Mouse (Mus musculus): ENCODE measurements around the gene Gpr3. TPM values are rescaled to one million over a fixed set of nuclear protein-coding genes. Genes with fewer than 3 reads are reported as not detected.

The Gpr3 gene
- total RNA-seq, 2 experiments from 2014 or later, result 5.1 to 5.2 TPM

DNA sequence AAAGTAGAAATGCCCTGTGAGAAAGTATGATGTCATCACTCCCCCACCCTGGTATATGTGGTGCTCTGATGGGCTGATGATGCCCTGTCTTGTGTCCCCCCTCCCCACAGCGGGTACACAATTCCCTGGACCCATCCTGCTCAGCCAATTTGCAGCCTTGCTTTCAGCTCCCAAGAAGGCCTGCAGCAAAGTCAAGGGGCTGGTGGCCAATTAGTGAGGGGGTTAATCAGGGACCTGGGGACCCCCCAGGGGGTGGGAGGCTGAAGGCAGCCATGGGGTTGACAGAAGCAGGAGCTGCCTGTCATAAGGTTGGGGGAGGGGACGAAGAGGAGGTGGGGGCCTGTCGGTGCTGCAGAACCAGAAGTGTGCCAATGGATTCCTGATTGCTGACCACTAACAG, 8.7 kb downstream of the Gpr3 start:
- no peak for DNase-seq (ENCODE audit: extremely low spot score in 1 of 2, low spot score in 2 of 2)
- intact Hi-C loops (cut with DNase I), result no loop called here

DNA sequence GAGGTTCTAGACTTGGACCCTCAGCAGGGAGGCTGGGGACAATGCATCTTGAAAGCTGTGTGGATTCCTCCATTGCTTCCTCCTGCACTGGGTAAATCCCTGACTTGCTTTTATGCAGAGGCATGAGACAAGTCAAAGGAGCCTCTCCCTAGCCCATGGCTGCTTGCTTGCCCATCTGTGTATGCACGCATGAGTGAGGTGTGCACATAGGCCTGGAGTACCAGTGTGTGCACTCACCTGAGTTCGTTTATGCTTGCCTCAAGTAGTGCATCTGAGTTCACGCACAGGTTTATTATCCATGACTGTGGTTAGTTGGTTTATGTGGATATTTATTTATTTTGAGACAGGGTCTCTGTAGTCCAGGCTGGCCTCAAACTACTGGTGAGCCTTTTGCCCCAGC, 10.1 kb downstream of the Gpr3 start:
- no peak for DNase-seq (ENCODE audit: extremely low spot score in 1 of 2, low spot score in 2 of 2)
- intact Hi-C loops (cut with DNase I), result no loop called here

DNA sequence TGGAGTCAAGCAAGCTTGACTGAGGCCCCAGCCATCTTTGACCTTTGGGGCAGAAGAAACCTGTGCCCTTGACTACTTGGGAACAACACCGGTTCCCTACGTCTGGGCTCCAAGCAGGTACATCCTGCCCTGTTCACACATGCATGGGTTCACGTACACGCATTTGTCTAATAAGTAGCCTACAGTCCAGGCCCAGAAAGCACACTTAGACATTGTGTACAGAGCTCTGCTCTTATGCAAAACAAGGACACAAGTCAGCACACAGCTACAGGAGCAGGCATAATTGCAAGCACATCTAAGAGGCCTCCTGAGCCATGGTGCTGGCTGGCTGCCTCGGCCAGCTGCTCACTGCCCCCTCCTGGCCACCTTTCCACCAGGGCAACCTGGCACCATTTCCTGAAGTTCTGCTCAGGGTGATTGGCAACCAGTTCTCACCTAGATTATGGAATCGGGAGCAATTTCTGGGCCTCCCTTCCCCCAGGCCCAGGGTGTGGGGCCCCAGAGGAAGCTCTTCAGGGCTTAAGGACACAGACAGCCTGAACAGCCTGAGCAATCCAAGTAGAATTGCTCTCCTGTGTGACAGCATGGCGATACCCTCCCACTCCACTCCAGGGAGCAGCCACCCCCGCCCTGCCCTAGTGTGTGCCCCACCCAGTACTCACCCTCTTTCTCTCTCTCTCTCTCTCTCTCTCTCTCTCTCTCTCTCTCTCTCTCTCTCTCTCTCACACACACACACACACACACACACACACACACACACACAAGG, 11.1 kb downstream of the Gpr3 start:
- intact Hi-C loops (cut with DNase I), result no loop called here
- DNase-seq (ENCODE audit: extremely low spot score in 1 of 2, low spot score in 2 of 2), result peak in 1 of 2 experiments; percentile 72

DNA sequence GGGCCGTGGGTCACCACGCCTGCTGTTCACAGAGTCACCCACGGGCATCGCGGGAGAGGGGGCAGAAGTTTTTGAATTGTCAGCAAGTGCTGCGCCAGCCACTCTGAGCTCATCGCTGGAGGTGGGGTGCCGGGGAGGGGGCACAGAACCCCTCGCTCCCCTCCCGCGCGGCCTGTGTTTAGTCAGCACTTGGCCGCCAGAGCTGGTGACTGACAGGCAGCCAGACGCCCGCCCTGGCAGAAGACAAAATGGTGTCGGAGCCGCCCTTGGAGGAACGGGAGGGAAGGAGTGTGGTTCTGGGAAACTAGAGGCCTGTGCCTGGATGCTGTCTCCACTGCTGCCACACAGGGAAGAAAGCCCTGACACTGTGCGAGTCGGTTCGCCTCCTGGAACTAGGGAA, 12.0 kb downstream of the Gpr3 start:
- peak in 1 of 2 experiments; percentile 75 for DNase-seq (ENCODE audit: extremely low spot score in 1 of 2, low spot score in 2 of 2)
- intact Hi-C loops (cut with DNase I), result no loop called here

- DNase-seq (ENCODE audit: extremely low spot score in 1 of 2, low spot score in 2 of 2), result no peak
- intact Hi-C loops (cut with DNase I), result loop anchor here (5.0 kb wide), 1 partner anchor 107 kb away; no protein-coding TSS in a partner anchor
These were observed 12.6 kb downstream of the Gpr3 start for GRCm38 (mm10) chr4:133199743-133200142.

DNA sequence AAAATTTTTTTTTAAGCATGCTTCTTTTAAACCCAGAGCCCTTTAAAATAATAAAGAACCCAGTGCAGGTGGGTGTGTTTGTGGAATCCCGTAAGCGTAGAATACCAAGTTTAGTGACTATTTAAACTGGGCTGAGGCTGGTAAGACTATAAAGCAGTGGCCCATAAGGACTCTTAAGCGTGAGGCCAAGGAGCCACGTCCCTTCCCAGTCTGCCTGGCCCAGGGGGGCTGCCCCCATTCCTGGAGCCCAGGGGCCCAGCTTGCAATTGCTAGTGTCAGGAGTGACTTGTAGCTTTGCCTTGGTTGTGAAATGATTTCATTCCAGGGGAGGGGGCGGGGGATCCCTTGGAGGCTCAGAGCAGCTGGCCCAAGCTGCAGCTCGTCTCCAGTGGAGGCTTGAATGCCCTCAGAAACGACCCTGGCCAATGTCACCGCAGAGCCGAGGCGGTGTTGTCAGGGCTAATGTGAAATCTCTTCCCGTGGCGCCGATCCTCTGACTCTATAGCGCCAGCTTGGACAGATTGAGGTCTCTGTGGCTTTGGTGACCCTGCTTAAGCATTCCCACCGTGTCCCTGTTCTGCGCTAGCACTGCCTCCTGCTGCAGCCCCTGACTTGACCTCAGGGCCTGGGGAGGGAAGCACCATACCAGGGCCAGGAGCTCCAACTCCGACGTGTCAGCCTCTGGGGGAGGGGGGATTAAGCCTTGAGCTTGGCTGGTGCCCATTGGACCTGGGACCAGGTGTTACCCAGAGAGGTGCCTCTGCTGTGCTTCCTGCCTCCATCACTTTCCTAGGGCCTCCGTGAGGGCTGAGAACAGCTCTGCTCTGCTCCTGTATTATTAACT, 13.8 kb downstream of the Gpr3 start:
- no peak for DNase-seq (ENCODE audit: extremely low spot score in 1 of 2, low spot score in 2 of 2)
- intact Hi-C loops (cut with DNase I), result loop anchor here (5.0 kb wide), 1 partner anchor 106 kb away; no protein-coding TSS in a partner anchor

DNA sequence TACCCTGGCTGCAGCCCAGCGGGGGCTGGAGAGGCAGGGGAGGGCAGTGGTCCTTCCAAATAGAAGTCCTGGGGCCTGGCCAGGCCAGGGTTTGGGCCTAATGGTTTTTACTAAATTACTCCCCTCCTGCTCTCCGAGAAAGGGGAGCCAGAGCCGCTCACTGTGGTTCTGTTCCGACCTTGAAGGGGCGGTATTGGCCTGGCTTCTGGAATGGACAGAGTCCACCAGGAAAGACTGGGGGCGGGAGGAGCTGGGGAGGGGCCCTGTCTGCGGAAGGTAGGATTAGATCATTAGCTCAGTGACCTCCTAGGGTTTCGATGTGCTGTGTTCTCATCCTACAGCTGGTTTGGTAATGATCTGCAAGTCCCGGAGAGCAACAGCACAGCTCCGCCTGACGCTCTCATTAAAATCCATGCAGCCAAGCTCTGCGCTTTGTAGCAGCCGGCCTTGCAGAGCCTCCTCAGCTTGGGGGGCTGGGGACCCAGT, 14.5 kb downstream of the Gpr3 start:
- intact Hi-C loops (cut with DNase I), result loop anchor here (5.0 kb wide), 1 partner anchor 106 kb away; no protein-coding TSS in a partner anchor
- DNase-seq (ENCODE audit: extremely low spot score in 1 of 2, low spot score in 2 of 2), result no peak

DNA sequence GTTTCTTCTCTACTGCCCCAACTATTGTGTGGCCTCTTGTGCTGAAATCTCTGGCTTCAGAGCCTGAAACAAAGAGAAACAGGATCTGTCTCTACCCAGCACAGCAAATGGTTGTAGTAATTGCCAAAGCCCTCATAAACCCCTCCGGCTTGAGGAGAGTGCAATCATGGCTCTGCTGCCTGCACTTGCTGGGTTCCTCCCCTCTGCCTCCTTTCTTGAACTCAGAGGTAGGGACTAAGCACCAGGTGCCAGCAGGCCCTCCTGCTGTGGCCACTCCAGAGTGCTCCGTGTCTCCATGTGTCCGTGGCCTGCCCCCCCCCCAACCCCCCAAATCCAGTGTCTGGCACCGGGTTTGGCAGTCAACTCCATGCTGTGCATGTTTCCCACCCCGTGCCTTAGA, 15.0 kb downstream of the Gpr3 start:
- no peak for DNase-seq (ENCODE audit: extremely low spot score in 1 of 2, low spot score in 2 of 2)
- intact Hi-C loops (cut with DNase I), result loop anchor here (5.0 kb wide), 1 partner anchor 105 kb away; no protein-coding TSS in a partner anchor

DNA sequence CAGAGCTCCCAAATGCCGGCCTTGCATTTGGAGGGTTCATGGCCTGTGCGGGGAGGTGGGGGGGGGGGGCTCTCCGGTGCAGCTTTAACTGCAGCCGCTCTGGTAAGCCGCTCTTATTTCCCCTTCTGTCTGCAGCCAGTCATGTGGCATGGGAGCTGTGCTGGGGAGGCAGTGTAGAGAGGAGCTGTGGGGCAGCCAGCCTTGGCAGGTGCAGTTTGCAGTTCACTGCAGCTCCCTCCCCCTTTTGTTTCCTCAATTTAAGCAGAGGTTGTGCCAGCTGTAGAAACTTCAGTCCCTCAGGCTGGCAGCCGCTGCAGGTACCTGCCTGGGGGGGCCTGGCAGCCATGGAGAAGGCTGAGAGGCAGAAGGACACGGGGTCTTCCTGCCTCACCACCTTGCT, 15.5 kb downstream of the Gpr3 start:
- intact Hi-C loops (cut with DNase I), result loop anchor here (5.0 kb wide), 1 partner anchor 105 kb away; no protein-coding TSS in a partner anchor
- no peak for DNase-seq (ENCODE audit: extremely low spot score in 1 of 2, low spot score in 2 of 2)

GRCm38 (mm10) chr4:133196136-133196535, 16.2 kb downstream of the Gpr3 start:
- DNase-seq (ENCODE audit: extremely low spot score in 1 of 2, low spot score in 2 of 2), result no peak
- intact Hi-C loops (cut with DNase I), result loop anchor here (5.0 kb wide), 1 partner anchor 104 kb away; no protein-coding TSS in a partner anchor

- DNase-seq (ENCODE audit: extremely low spot score in 1 of 2, low spot score in 2 of 2), result no peak
- intact Hi-C loops (cut with DNase I), result loop anchor here (5.0 kb wide), 1 partner anchor 103 kb away; no protein-coding TSS in a partner anchor
These were observed 17.3 kb downstream of the Gpr3 start for GRCm38 (mm10) chr4:133195014-133195413.

GRCm38 (mm10) chr4:133194482-133194881, 17.9 kb downstream of the Gpr3 start:
- no peak for DNase-seq (ENCODE audit: extremely low spot score in 1 of 2, low spot score in 2 of 2)
- intact Hi-C loops (cut with DNase I), result no loop called here

GRCm38 (mm10) chr4:133189396-133189795, 22.9 kb downstream of the Gpr3 start:
- intact Hi-C loops (cut with DNase I), result no loop called here
- DNase-seq (ENCODE audit: extremely low spot score in 1 of 2, low spot score in 2 of 2), result no peak

DNA sequence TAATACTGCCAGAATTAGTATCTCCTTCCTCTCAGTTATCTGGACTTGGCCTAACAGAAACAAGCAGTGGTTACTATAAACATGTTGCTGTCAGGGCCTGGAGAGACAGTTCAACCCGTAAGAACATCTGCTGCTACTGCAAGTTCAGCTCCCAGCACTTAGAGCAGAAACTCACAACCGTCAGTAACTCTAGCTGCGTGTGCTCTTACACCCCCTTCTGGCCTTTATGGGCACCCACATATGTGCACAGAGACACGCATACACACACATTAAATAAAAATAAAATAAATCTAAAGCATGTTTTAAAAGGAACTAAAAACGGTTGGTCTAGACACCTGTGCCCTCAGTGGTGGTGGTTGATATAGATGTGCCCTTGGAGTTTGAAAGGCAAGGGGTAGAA, 25.5 kb downstream of the Gpr3 start:
- no peak for DNase-seq (ENCODE audit: extremely low spot score in 1 of 2, low spot score in 2 of 2)
- intact Hi-C loops (cut with DNase I), result no loop called here

GRCm38 (mm10) chr4:133185893-133186292, 26.4 kb downstream of the Gpr3 start:
- DNase-seq (ENCODE audit: extremely low spot score in 1 of 2, low spot score in 2 of 2), result no peak
- intact Hi-C loops (cut with DNase I), result no loop called here

DNA sequence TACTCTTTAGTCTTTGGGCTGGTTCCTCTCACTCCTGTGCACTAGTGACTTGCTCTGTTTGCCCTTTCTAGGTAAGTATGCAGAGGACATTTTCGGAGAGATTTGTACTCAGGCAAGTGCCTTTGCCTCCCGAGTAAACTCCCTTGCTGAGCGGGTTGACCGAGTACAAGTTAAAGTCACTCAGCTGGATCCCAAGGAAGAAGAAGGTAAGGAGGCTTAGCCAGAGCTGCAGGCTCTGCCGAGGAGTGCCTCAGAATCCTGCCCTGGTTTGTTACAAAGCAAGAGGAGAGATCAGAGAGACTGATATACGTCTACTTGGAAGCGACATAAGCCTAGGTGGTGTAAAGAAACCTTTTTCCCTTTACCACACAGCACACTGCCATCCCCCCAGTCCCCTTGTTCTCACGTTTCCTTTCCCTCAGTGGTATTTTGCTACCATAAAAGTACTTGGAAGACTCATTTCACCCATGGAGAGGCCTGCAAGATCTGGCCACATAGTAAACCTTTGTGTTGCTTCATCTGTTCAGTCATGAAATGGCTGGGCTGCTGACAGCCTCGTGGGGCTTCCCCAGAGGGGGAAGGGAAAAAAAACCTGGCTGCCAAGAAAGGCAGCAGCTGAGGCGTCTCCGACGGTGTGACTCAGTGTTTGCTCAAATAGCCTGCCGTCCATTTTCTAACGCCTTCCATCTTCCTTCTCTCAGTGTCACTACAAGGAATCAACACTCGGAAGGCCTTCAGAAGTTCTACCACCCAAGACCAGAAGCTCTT, 27.3 kb downstream of the Gpr3 start:
- intact Hi-C loops (cut with DNase I), result no loop called here

GRCm38 (mm10) chr4:133184031-133184897, 28.1 kb downstream of the Gpr3 start:
- DNase-seq (ENCODE audit: extremely low spot score in 1 of 2, low spot score in 2 of 2), result no peak
- intact Hi-C loops (cut with DNase I), result no loop called here

More for the DNA sequence above, 27.3 kb downstream of the Gpr3 start:
- peak in 1 of 2 experiments; percentile 47 for DNase-seq (ENCODE audit: extremely low spot score in 1 of 2, low spot score in 2 of 2)

Measured in left cerebral cortex, postnatal 10 days (tissue).